Mouse (Mus musculus) T-cell, adult 2 months (primary cell): Measurements from ENCODE around the gene Zdhhc25.

Experiments used
- DNase-seq: peaks from one replicate; pipeline ENCODE4 v3.0.0; 2022; ENCODE audit warnings: low spot score

Zdhhc25 gene

GRCm38 (mm10) chr15:88600002-88600401 is at the start of gene Zdhhc25:
TSS of gene Zdhhc25 (plus strand) at chr15:88600302.
- no peak for DNase-seq

DNA sequence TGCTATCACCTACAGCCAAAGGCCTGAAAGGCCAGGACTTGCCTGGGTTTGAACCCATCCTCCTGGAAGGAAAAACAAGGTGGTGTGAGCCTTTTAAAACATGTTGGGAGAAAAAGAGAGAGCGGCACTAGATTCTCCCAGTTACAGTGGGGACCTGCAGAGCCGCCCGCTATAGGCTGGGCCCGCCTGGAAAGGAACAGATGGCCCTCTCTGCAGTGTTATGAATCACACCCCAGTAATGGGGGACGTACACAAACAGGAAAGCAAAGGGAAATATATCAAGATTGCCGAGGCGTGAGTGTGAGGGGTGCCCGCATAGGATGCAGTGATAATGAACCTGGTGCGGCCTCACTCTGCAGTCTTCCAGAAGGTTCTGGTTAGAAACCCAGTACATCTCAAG is 47.2 kb upstream of the Zdhhc25 start:
- no peak for DNase-seq

DNA sequence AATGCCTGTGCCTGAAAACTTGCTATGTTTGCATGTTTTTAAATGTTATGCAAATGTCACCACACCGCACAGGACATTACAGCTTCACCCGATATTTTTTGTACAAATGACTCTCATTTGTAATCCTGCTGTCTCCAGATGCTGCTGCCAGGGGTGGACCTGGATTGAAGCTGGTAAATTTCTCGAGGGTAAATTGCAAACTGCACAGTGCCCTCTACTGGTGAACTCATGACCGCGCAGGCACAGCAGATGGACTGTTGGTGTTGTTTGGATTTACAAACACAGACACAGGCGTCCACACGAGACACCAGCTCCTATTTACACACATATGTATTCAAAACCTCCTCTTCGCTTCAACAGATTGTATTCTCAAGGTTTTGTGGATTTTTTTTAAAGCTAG is 44.6 kb upstream of the Zdhhc25 start:
- no peak for DNase-seq

DNA sequence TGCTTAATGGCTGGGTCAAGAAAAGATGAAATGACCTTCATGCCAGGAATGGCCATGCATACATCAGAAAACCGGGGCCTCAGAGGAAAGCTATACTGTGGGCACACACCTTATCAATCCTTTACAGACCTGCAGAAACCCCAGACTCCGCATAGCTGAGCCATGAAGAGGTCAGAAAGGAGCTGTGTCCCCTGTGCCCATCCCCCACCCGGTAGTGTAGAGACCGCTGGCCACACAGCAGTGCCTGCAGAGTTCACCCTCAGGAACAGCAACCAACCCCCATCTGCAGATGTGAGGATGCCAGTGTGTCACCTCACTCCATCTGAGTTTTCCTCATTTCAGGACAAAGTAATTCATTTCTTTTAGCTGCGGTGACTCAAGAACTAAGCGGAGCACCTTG is 39.5 kb upstream of the Zdhhc25 start:
- DNase-seq, result no peak

GRCm38 (mm10) chr15:88561058-88561730 is 38.9 kb upstream of the Zdhhc25 start:
- no peak for DNase-seq

DNA sequence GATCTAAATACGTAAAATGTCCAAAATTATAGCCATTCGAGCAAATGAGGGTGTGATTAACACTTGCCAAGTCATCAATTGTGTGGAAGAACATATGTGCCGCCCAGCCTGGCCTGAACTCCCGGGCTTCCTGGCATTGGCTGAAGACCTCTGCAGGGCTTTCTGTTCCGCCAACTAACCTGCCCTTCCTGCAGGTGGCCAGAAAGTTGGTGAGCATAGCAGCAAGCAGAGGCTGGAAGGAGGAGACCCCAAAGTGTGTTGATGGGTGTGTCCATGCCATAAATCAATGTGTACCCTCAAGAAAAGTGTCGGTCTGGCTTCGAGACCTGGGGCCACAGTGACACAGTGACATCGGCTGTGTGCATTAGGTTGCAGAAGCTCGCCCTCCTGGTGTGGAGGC is 34.8 kb upstream of the Zdhhc25 start:
- DNase-seq, result no peak

DNA sequence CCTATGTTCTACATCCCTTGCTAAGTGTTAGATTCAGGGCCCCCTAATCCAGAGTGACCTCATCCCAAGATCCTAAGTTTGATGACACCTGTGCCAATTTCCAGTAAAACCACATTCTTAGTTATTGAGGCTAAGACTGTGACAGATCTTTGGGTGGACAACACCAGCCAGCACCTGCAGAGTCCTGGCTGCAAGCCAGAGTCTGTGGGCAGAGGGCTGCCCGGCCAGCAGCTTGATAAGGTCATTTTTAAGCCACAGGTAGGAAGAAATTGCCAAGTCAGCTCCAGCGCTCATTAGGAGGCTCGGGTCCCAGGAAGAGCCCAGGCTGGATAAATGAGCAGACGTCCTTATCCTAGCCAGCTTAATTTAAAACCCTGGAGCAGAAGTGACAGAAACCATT is 34.3 kb upstream of the Zdhhc25 start:
- no peak for DNase-seq

- no peak for DNase-seq
Observed at GRCm38 (mm10) chr15:88570697-88571096, 29.4 kb upstream of the Zdhhc25 start.

DNA sequence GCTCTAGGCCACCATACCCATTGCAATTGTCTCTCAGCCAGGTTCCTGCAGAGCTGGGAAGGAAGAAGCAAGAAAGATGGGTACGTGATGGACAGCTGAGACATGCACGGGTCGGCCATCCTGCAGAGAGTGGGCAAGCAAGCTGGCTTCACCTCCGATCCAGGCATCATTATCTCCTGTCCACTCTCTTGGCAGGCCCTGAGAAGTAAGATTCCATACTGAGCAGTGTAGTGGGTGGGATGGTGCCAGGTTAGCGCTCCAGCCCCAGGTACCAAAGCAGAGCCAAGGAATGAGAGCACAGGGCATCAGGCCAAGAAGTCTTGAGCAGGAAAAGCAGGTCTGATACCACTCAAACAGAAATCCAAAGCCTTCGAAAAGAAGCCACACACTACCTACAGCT is 20.6 kb upstream of the Zdhhc25 start:
- DNase-seq, result no peak

DNA sequence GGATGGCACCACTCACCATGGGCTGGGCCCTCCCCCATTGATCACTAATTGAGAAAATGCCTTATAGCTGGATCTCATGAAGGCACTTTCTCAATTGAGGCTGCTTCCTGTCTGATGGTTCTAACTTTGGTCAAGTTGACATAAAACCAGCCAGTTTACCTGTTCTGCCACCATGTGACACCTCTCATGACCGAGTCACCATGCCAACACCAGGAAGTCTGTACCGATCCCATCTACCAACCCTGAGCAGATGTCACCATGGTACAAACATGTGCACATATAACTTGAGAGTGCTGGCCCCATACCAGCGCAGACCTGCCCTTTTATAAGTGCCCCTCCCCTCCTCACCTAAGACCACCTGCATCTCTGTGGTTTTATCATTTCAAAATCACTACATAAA is 2.4 kb downstream of the Zdhhc25 start:
- no peak for DNase-seq

- no peak for DNase-seq
Observed at GRCm38 (mm10) chr15:88603091-88603732, 3.1 kb downstream of the Zdhhc25 start.

DNA sequence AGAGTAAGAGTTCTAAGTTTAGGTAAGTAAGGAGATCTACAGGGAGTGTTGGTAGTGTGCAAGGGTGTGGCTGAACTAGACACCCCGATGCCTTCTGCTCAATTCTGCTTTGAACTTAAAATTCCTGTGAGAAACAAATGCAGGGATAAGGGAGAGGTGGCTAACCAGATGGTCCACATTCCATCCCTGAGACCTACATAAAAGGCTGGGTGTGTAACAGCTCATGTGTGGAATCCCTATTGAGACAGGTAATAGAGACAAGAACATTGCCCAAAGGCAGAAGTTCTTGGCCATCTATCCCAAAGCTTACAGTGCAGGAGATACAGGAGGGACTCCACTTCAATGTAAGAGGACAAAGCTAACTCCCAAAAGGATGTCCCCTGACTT is 3.6 kb downstream of the Zdhhc25 start:
- no peak for DNase-seq

GRCm38 (mm10) chr15:88604669-88605414 is 4.7 kb downstream of the Zdhhc25 start:
- DNase-seq, result no peak

DNA sequence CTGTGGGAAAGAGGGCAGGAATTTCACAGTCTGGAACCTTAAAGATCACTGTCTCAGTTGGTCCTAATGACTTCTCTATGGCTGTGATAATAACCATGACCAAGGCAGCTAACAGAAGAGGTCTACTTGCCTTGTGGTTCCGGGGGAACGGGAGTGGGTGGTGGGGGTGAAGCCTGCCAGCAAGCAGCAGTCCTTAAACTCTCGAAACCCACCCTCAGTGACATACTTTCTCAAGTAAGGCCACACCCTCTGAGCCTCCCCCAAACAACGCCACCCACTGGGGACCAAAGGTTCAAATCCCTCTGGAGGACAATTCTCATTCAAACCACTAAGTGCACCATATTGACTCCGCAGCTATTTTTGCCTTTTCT is 5.3 kb downstream of the Zdhhc25 start:
- DNase-seq, result no peak

- DNase-seq, result no peak
Observed at GRCm38 (mm10) chr15:88617125-88617524, 17.0 kb downstream of the Zdhhc25 start.

DNA sequence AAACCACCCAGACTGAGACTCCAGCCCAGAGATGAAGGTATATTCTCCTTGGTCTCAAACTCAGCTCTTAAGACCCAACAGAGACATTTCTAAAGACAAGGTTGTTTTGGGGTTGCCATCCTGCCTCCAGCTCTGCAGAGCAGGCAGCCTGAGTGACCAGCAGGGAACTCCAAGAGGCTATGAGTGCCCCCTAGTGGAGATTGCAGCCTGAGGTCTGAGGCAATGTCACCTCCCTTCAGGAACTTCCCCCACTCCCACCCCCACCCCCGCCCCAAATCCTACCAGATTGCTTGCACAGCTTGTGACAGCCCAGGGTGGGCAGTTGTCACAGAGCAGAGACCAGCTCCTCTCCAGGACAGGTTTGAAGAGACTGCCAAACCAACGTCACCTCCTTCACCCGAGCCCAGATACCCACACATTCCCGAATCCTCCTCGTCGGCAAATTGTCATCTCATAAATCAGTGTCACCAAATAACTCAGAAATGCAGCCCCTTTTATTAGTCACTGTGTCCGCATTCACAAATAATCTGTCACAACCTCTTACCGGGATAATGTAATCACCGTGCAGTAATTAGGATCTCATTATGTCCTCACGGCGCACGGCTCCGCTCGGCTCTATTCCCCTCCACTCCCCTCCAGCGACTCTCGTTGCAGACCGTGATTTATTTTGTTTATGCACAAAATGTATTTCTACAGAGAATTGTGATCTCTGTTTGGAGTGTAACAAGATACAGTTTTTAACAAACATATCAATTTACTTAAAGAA is 18.1 kb downstream of the Zdhhc25 start:
- no peak for DNase-seq

DNA sequence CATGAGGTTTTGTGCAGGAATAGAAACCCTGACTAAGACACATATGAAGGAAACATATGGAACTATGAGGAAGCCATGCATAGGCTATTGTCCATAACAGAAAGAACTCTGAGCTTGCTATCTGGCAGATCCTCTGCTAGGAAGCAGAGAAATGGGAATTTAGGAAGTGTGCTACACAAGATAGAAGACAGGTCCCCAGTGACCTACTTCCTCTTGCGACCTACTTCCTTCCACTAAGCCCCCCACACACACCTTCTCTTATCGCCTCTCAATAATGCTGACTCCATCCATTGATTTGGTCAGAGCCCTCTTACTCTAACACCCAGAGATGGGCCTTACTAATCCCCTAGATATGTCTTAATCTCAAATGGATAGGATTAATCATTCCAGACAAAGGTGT is 19.9 kb downstream of the Zdhhc25 start:
- DNase-seq, result no peak

DNA sequence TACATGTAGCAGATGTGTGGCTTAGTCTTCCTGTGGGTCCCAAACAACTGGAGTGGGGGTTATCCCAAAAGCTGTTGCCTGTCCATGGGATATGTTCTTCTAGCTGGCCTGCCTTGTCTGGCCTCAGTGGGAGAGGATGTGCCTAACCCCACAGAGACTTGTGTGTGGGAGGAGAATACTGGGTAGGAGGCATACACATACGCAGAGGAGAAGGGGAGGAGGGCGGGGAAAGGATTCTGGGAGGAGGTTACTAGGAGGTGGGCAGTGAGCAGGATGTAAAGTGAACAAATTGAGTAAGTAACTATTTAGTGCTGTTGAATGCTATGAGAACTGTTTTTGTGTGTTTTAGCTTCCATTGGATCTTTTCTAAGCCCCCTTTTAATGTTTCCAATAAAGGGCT is 23.8 kb downstream of the Zdhhc25 start:
- no peak for DNase-seq

DNA sequence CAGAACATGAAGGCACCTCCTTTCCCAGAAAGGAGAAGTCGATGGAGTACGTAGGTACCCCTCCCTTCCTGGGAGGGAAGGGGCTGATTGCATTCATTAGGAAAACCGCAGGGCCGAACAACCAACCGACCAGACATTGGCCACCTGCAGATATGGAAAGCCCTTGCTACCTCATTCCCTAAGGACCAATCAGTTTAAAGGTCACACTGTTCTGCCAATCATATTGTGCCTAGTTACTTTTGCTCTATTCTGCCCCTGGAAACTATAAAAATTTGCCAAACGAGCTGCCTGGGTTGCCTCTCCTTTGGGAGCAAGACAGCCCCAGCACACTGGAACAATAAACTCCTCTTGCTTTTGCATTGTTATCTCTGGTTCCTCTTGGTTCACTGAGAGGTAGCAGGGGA is 24.8 kb downstream of the Zdhhc25 start:
- DNase-seq, result no peak

DNA sequence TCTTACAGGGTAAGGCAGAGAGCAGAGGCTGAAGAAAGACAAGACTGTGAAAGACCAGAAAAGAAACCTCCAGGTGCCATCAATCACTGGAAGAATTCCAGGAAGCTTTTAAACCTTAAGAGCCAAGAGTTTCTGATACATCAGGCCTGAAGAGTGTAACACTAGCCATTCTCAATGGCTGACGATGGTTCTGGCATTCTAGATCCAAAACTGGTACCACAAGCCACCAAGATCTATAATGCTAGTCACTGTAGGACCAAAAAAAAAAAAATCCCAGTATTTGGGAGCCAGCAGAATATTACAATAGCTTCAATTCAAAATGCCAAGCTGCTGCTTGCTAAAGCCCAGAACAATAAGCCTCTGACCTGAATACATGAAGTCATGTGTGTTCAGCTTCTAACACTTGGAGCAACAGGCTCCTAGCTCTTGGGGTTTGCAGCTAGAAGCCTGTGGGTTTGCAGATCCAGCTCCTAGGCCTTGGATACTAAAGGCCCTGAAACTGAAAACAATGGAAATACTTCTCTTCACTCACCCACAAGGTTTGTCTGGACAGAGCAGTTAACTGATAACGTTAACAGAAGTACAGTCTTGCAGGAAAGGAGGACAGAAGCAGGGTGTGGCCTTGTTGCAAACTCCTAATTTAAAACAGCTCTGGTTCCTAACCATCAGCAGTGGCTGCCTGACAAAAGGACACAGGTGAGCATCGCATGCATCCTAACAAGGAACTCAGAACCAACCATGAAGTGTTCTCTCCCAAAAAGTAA is 25.4 kb downstream of the Zdhhc25 start:
- no peak for DNase-seq

- DNase-seq, result no peak
Observed at GRCm38 (mm10) chr15:88626886-88627488, 26.9 kb downstream of the Zdhhc25 start.
